Mouse (Mus musculus) lung, postnatal 10 days (tissue): ENCODE data around the gene Apba1.

Experiments
- DNase-seq: peaks from one replicate; pipeline ENCODE4 v3.0.0; 2021

Apba1 gene

GRCm38 (mm10) chr19:23758554-23759321 lies at the start of gene Apba1:
TSS of gene Apba1 (plus strand) at chr19:23758887.
- DNase-seq = peak; percentile 75

- no peak for DNase-seq
These were observed 12.2 kb upstream of the Apba1 start for GRCm38 (mm10) chr19:23746506-23746905.

GRCm38 (mm10) chr19:23757011-23757410 lies 1.7 kb upstream of the Apba1 start:
- peak; percentile 29 for DNase-seq

- peak; percentile 97 for DNase-seq
These were observed 630 bp upstream of the Apba1 start for GRCm38 (mm10) chr19:23757961-23758553.

GRCm38 (mm10) chr19:23759322-23759945 lies 747 bp downstream of the Apba1 start:
- no peak for DNase-seq

- DNase-seq = no peak
These were observed 4.7 kb downstream of the Apba1 start for GRCm38 (mm10) chr19:23763371-23763770.

- DNase-seq = no peak
These were observed 5.4 kb downstream of the Apba1 start for GRCm38 (mm10) chr19:23764051-23764450.

- DNase-seq = no peak
These were observed 10.2 kb downstream of the Apba1 start for GRCm38 (mm10) chr19:23768864-23769263.

- no peak for DNase-seq
These were observed 12.1 kb downstream of the Apba1 start for GRCm38 (mm10) chr19:23770494-23771423.

GRCm38 (mm10) chr19:23771971-23772370 lies 13.3 kb downstream of the Apba1 start:
- DNase-seq = peak; percentile 14

GRCm38 (mm10) chr19:23775356-23775755 lies 16.7 kb downstream of the Apba1 start:
- DNase-seq = no peak

- no peak for DNase-seq
These were observed 20.4 kb downstream of the Apba1 start for GRCm38 (mm10) chr19:23779130-23779529.

GRCm38 (mm10) chr19:23780105-23780504 lies 21.4 kb downstream of the Apba1 start:
- no peak for DNase-seq

GRCm38 (mm10) chr19:23781968-23782367 lies 23.3 kb downstream of the Apba1 start:
- no peak for DNase-seq

GRCm38 (mm10) chr19:23788420-23789132 lies 29.9 kb downstream of the Apba1 start:
- no peak for DNase-seq

GRCm38 (mm10) chr19:23791704-23792103 lies 33.0 kb downstream of the Apba1 start:
- no peak for DNase-seq

- DNase-seq = no peak
These were observed 33.9 kb downstream of the Apba1 start for GRCm38 (mm10) chr19:23792559-23792958.

GRCm38 (mm10) chr19:23794491-23794890 lies 35.8 kb downstream of the Apba1 start:
- DNase-seq = no peak

GRCm38 (mm10) chr19:23795156-23795555 lies 36.5 kb downstream of the Apba1 start:
- no peak for DNase-seq

GRCm38 (mm10) chr19:23801174-23801573 lies 42.5 kb downstream of the Apba1 start:
- peak; percentile 49 for DNase-seq

- DNase-seq = no peak
These were observed 44.7 kb downstream of the Apba1 start for GRCm38 (mm10) chr19:23803221-23803870.

- DNase-seq = no peak
These were observed 48.1 kb downstream of the Apba1 start for GRCm38 (mm10) chr19:23806796-23807195.
